ENCODE assay signal across 9 mouse cellular contexts in the genomic region with DNA sequence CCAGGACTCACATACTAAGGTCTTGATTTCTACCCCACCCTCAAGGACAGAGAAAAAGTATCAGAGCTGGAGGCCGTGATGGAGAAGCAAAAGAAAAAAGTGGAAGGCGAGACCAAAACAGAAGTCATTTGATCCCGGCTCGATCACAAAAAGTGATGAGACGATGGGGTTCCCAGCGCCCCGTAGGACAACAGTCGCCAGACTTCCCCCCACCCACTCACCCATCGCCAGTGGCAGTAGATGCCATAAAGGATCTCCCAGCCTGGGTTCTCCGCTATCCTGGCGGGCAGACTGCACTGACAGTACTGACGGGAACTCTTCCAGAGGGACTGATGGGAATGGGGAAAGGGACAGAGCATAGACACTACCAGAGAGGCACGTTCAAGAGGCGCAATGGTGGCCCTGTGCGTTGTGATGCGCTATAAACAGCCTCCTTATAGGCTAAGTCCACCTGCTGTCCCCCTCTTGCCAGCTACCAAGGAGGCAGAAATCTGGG. TPM values are rescaled to one million over a fixed set of nuclear protein-coding genes. Genes with fewer than 3 reads are reported as not detected.
A peak's percentile ranks its signal among the peaks of the same experiment; 100 is the strongest.
DNase-seq lines count a peak whose midpoint lies in the region; ATAC-seq and TF ChIP-seq lines count a peak whose summit lies in the region.
"Had no signal": no experiment of that assay in that cellular context is flagged by ENCODE, and none has a peak within 500 bp of the region (broad histone marks: within the 10 kb centered on the region; RNA-seq: fewer than 3 reads in every experiment).

No protein-coding gene starts in this region.

- peaks cover 26% of the 10 kb centered on the region for H3K4me1 ChIP-seq in heart, embryonic 12.5 days (replicated peaks)
- H3K4me1 ChIP-seq in ES-E14 (ENCODE audit: control insufficient read depth in 2 of 2, insufficient read depth in 2 of 2, low read length in 2 of 2, poor library complexity in 1 of 2), result peaks cover 1 to 5% of the 10 kb centered on the region in 2 experiments; a peak in 2 of 4 replicates
- H3K4me1 ChIP-seq in forebrain, postnatal 0 days (ENCODE audit: insufficient read depth), result 0 out of 2 replicates have a peak, but pooled peaks cover 4% of the 10 kb centered on the region
- peaks cover 8% of the 10 kb centered on the region; the same call in 1 of the 2 replicates for H3K4me1 ChIP-seq in liver, embryonic 15.5 days (replicated peaks)

- 7% methylated on average over 16 of the region's 16 CpGs for WGBS in heart, embryonic 12.5 days
- 3% methylated on average over 16 of the region's 16 CpGs for WGBS in forebrain, postnatal 0 days
- WGBS in liver, embryonic 15.5 days (ENCODE audit: insufficient replicate concordance), result 9% methylated on average over 16 of the region's 16 CpGs

- in situ Hi-C loops in ES-E14 (cut with MboI; ENCODE audit: low sequenced_read_pairs in 2 of 2, unreplicated experiment in 2 of 2), result no loop called here

- no peak for ATAC-seq in heart, embryonic 12.5 days (ENCODE audit: insufficient number of reproducible peaks, low FRiP score)
- ATAC-seq in forebrain, postnatal 0 days, result peak; percentile 5; the same call in 1 of the 2 replicates
- no peak for ATAC-seq in liver, embryonic 15.5 days (ENCODE audit: insufficient read depth)

- H3K9ac ChIP-seq in heart, embryonic 12.5 days, result peak overlapping the region; percentile 65
- peak overlapping the region; percentile 50; the same call in 1 of the 2 replicates for H3K9ac ChIP-seq in ES-E14 (ENCODE audit: insufficient read depth, low read depth, low read length, poor library complexity, severe bottlenecking)
- peak overlapping the region; percentile 35; the same call in 1 of the 2 replicates for H3K9ac ChIP-seq in forebrain, postnatal 0 days
- H3K9ac ChIP-seq in liver, embryonic 15.5 days, result no peak overlapping the region

- H3K4me3 ChIP-seq in heart, embryonic 12.5 days, result peak overlapping the region; percentile 63
- peak overlapping the region; percentile 69 to 85 for H3K4me3 ChIP-seq in ES-E14 (ENCODE audit: insufficient read depth in 1 of 2, low read depth in 1 of 2, low read length in 2 of 2, poor library complexity in 1 of 2, severe bottlenecking in 1 of 2)
- H3K4me3 ChIP-seq in forebrain, postnatal 0 days (ENCODE audit: low read depth, low read length), result peak overlapping the region; percentile 37
- peak overlapping the region; percentile 47 for H3K4me3 ChIP-seq in liver, embryonic 15.5 days (replicated peaks)

- no peak for TF ChIP-seq CTCF in forebrain, postnatal 0 days (IDR thresholded peaks at IDR 0.05; ENCODE audit: low read depth)

- peak overlapping the region; percentile 97 for H3K27ac ChIP-seq in heart, embryonic 12.5 days (ENCODE audit: poor library complexity, severe bottlenecking)
- no peak overlapping the region for H3K27ac ChIP-seq in ES-E14 (ENCODE audit: insufficient read depth, low read depth, low read length, poor library complexity, severe bottlenecking)
- no peak overlapping the region for H3K27ac ChIP-seq in forebrain, postnatal 0 days (ENCODE audit: low read depth, low read length)
- H3K27ac ChIP-seq in liver, embryonic 15.5 days (replicated peaks), result no peak overlapping the region

- H3K9me3 ChIP-seq in heart, embryonic 12.5 days (replicated peaks), result no peaks in the 10 kb centered on the region; the same call in 1 of the 2 replicates
- no peaks in the 10 kb centered on the region for H3K9me3 ChIP-seq in ES-E14 (ENCODE audit: control insufficient read depth, insufficient read depth, low read depth, low read length)
- H3K9me3 ChIP-seq in forebrain, postnatal 0 days (ENCODE audit: low read length), result no peaks in the 10 kb centered on the region
- H3K9me3 ChIP-seq in liver, embryonic 15.5 days (replicated peaks), result no peaks in the 10 kb centered on the region

- peaks cover 15% of the 10 kb centered on the region for H3K27me3 ChIP-seq in heart, embryonic 12.5 days (replicated peaks)
- no peaks in the 10 kb centered on the region; the same call in 1 of the 2 replicates for H3K27me3 ChIP-seq in forebrain, postnatal 0 days (ENCODE audit: insufficient read depth, low read length)
- H3K27me3 ChIP-seq in liver, embryonic 15.5 days, result peaks cover 60% of the 10 kb centered on the region

- H3K4me2 ChIP-seq in heart, embryonic 12.5 days, result peak overlapping the region; percentile 93
- H3K4me2 ChIP-seq in forebrain, postnatal 0 days (ENCODE audit: low read depth), result peak overlapping the region; percentile 91
- H3K4me2 ChIP-seq in liver, embryonic 15.5 days, result peak overlapping the region; percentile 60

- no peak for DNase-seq in heart, adult 9 months (ENCODE audit: low spot score in 2 of 2)
- no peak for DNase-seq in ES-E14 (ENCODE audit: low read depth, low spot score)
- DNase-seq in forebrain, postnatal 0 days, result peak; percentile 10
- DNase-seq in left cerebral cortex, adult 9 months (ENCODE audit: low spot score in 2 of 2), result no peak
- DNase-seq in cerebellum, postnatal 36 days, result no peak
- DNase-seq in thymus, postnatal 25 days, result no peak

- peaks cover 36% of the 10 kb centered on the region for H3K36me3 ChIP-seq in heart, embryonic 12.5 days
- peaks cover 5% of the 10 kb centered on the region; the same call in 1 of the 2 replicates for H3K36me3 ChIP-seq in ES-E14 (ENCODE audit: control insufficient read depth, insufficient read depth, low read length, poor library complexity, severe bottlenecking)
- H3K36me3 ChIP-seq in forebrain, postnatal 0 days (ENCODE audit: insufficient read depth), result peaks cover 37% of the 10 kb centered on the region
- peaks cover 31% of the 10 kb centered on the region for H3K36me3 ChIP-seq in liver, embryonic 15.5 days (replicated peaks)

TF ChIP-seq in ES-E14, 5 proteins besides CTCF, POLR2A, EP300 and RAD21:
- TF ChIP-seq ZC3H11A (IDR thresholded peaks at IDR 0.05; ENCODE audit: borderline replicate concordance, low read depth, low read length) (no peak), CHD2 (IDR thresholded peaks at IDR 0.05; ENCODE audit: low read depth, low read length) (no peak), ZNF384 (IDR thresholded peaks at IDR 0.05; ENCODE audit: low read depth, low read length) (no peak), MAFK (IDR thresholded peaks at IDR 0.05; ENCODE audit: insufficient read depth, low read depth, low read length) (no peak), HCFC1 (IDR thresholded peaks at IDR 0.05; ENCODE audit: borderline replicate concordance, insufficient read depth, low read length) (no peak)
TF ChIP-seq in ES-E14: peak in this region for 0.

RNA-seq across cellular contexts. Expression of a gene that starts 18.4 kb away (rescaled TPM):
- polyA plus RNA-seq in heart, embryonic 12.5 days (2016; fragmentation: Nextera tagmentation; extraction: Ambion mirVana), result 3.0 and 4.1 TPM in 2 replicates
- 0.18 and 0.42 TPM in 2 replicates for total RNA-seq in ES-E14 (2012; rRNA removed)
- total RNA-seq in forebrain, postnatal 0 days (2014; rRNA removed), result 3.2 and 8.6 TPM in 2 replicates
- polyA plus RNA-seq in forebrain, postnatal 0 days (2015; fragmentation: Nextera tagmentation; extraction: Ambion mirVana), result 4.6 and 7.4 TPM in 2 replicates
- 1.4 and 1.8 TPM in 2 replicates for polyA plus RNA-seq in liver, embryonic 15.5 days (2015; fragmentation: Nextera tagmentation; extraction: Ambion mirVana)

RNA-seq across cellular contexts. Expression of a gene that starts 22.6 kb away (rescaled TPM):
- 50.2 and 53.9 TPM in 2 replicates for polyA plus RNA-seq in heart, embryonic 12.5 days (2016; fragmentation: Nextera tagmentation; extraction: Ambion mirVana)
- total RNA-seq in ES-E14 (2012; rRNA removed), result 83.2 and 126 TPM in 2 replicates
- 94.2 and 100 TPM in 2 replicates for total RNA-seq in forebrain, postnatal 0 days (2014; rRNA removed)
- polyA plus RNA-seq in forebrain, postnatal 0 days (2015; fragmentation: Nextera tagmentation; extraction: Ambion mirVana), result 27.8 and 35.1 TPM in 2 replicates
- polyA plus RNA-seq in liver, embryonic 15.5 days (2015; fragmentation: Nextera tagmentation; extraction: Ambion mirVana), result 17.4 and 20.9 TPM in 2 replicates

RNA-seq across cellular contexts. Expression of a gene that starts 33.4 kb away (rescaled TPM):
- polyA plus RNA-seq in heart, embryonic 12.5 days (2016; fragmentation: Nextera tagmentation; extraction: Ambion mirVana), result 27.5 and 27.6 TPM in 2 replicates
- 25.3 and 27.0 TPM in 2 replicates for total RNA-seq in ES-E14 (2012; rRNA removed)
- 73.9 and 84.5 TPM in 2 replicates for total RNA-seq in forebrain, postnatal 0 days (2014; rRNA removed)
- 28.5 and 37.9 TPM in 2 replicates for polyA plus RNA-seq in forebrain, postnatal 0 days (2015; fragmentation: Nextera tagmentation; extraction: Ambion mirVana)
- polyA plus RNA-seq in liver, embryonic 15.5 days (2015; fragmentation: Nextera tagmentation; extraction: Ambion mirVana), result 4.5 and 4.6 TPM in 2 replicates

RNA-seq across cellular contexts. Expression of a gene that starts 37.3 kb away (rescaled TPM):
- polyA plus RNA-seq in heart, embryonic 12.5 days (2016; fragmentation: Nextera tagmentation; extraction: Ambion mirVana), result 543 and 550 TPM in 2 replicates
- total RNA-seq in ES-E14 (2012; rRNA removed), result 6.3 and 8.4 TPM in 2 replicates
- total RNA-seq in forebrain, postnatal 0 days (2014; rRNA removed), result 0.77 and 2.9 TPM in 2 replicates
- polyA plus RNA-seq in forebrain, postnatal 0 days (2015; fragmentation: Nextera tagmentation; extraction: Ambion mirVana), result 3.4 and 3.9 TPM in 2 replicates
- 11.7 and 16.9 TPM in 2 replicates for polyA plus RNA-seq in liver, embryonic 15.5 days (2015; fragmentation: Nextera tagmentation; extraction: Ambion mirVana)

RNA-seq across cellular contexts. Expression of a gene that starts 45.2 kb away (rescaled TPM):
- 1,739 and 1,749 TPM in 2 replicates for polyA plus RNA-seq in heart, embryonic 12.5 days (2016; fragmentation: Nextera tagmentation; extraction: Ambion mirVana)
- 7.8 and 17.9 TPM in 2 replicates for total RNA-seq in ES-E14 (2012; rRNA removed)
- 0.62 and 3.6 TPM in 2 replicates for total RNA-seq in forebrain, postnatal 0 days (2014; rRNA removed)
- 0.89 and 1.2 TPM in 2 replicates for polyA plus RNA-seq in forebrain, postnatal 0 days (2015; fragmentation: Nextera tagmentation; extraction: Ambion mirVana)
- polyA plus RNA-seq in liver, embryonic 15.5 days (2015; fragmentation: Nextera tagmentation; extraction: Ambion mirVana), result 0.39 and 1.3 TPM in 2 replicates
- total RNA-seq: left cerebral cortex, postnatal 10 days had no signal
